Mouse (Mus musculus): ENCODE data around the gene Fmod.

The Fmod gene

GRCm38 (mm10) chr1:134056285-134056684 lies 19.2 kb downstream of the Fmod start:
- DNase-seq (ENCODE audit: low spot score), result no peak

- no peak for DNase-seq (ENCODE audit: low spot score)
These were observed 20.7 kb downstream of the Fmod start for GRCm38 (mm10) chr1:134057736-134058135.

GRCm38 (mm10) chr1:134058870-134059269 lies 21.8 kb downstream of the Fmod start:
- no peak for DNase-seq (ENCODE audit: low spot score)

- no peak for DNase-seq (ENCODE audit: low spot score)
These were observed 23.0 kb downstream of the Fmod start for GRCm38 (mm10) chr1:134059739-134060695.

- peak; percentile 84 for DNase-seq (ENCODE audit: low spot score)
These were observed 24.0 kb downstream of the Fmod start for GRCm38 (mm10) chr1:134060849-134061569.

GRCm38 (mm10) chr1:134061915-134062314 lies 24.9 kb downstream of the Fmod start:
- no peak for DNase-seq (ENCODE audit: low spot score)

GRCm38 (mm10) chr1:134062411-134063085 lies 25.5 kb downstream of the Fmod start:
- no peak for DNase-seq (ENCODE audit: low spot score)

GRCm38 (mm10) chr1:134063086-134063772 lies 26.2 kb downstream of the Fmod start:
- no peak for DNase-seq (ENCODE audit: low spot score)

GRCm38 (mm10) chr1:134063773-134064125 lies 26.7 kb downstream of the Fmod start:
- DNase-seq (ENCODE audit: low spot score), result no peak

- DNase-seq (ENCODE audit: low spot score), result no peak
These were observed 27.3 kb downstream of the Fmod start for GRCm38 (mm10) chr1:134064296-134064831.

GRCm38 (mm10) chr1:134065241-134065809 lies 28.3 kb downstream of the Fmod start:
- DNase-seq (ENCODE audit: low spot score), result no peak

GRCm38 (mm10) chr1:134066554-134066953 lies 29.5 kb downstream of the Fmod start:
- no peak for DNase-seq (ENCODE audit: low spot score)

GRCm38 (mm10) chr1:134067143-134067619 lies 30.1 kb downstream of the Fmod start:
- DNase-seq (ENCODE audit: low spot score), result no peak

GRCm38 (mm10) chr1:134070099-134070669 lies 33.1 kb downstream of the Fmod start:
- no peak for DNase-seq (ENCODE audit: low spot score)

GRCm38 (mm10) chr1:134071411-134072018 lies 34.5 kb downstream of the Fmod start:
- DNase-seq (ENCODE audit: low spot score), result no peak

GRCm38 (mm10) chr1:134073061-134073564 lies 36.1 kb downstream of the Fmod start:
- no peak for DNase-seq (ENCODE audit: low spot score)

GRCm38 (mm10) chr1:134073658-134074057 lies 36.6 kb downstream of the Fmod start:
- DNase-seq (ENCODE audit: low spot score), result no peak

- no peak for DNase-seq (ENCODE audit: low spot score)
These were observed 37.1 kb downstream of the Fmod start for GRCm38 (mm10) chr1:134074184-134074583.

GRCm38 (mm10) chr1:134074606-134075005 lies 37.6 kb downstream of the Fmod start:
- DNase-seq (ENCODE audit: low spot score), result no peak

GRCm38 (mm10) chr1:134075532-134075931 lies 38.5 kb downstream of the Fmod start:
- DNase-seq (ENCODE audit: low spot score), result no peak

Data from ovary, postnatal 10 days (tissue).